Mouse (Mus musculus) myocyte (in vitro differentiated cells): ENCODE measurements at regions not wholly inside any gene's neighbourhood (a gene's known extent, or its start where the extent isn't known, plus 50 kb on each side); places are given as distances from the start of the nearest gene placed in this dataset.

ENCODE experiments used
- H3K27me3 ChIP-seq: one replicate; pipeline ENCODE4 v1.6.1; 2011; ENCODE audit not compliant: control insufficient read depth, insufficient read depth, insufficient read length
- H3K36me3 ChIP-seq: one replicate; pipeline ENCODE4 v1.6.1; 2011; ENCODE audit not compliant: control insufficient read depth, insufficient read depth
- H3K4me2 ChIP-seq: one replicate; pipeline ENCODE4 v1.6.1; 2011; ENCODE audit warnings: low read depth, control low read depth
- H3K4me3 ChIP-seq: one replicate; pipeline ENCODE4 v1.5.1; 2011; ENCODE audit warnings: mild to moderate bottlenecking, control low read depth, moderate library complexity
- H3K79me2 ChIP-seq: one replicate; pipeline ENCODE4 v1.6.1; 2011; ENCODE audit not compliant: control insufficient read depth, insufficient read depth
- H3ac ChIP-seq: one replicate; pipeline ENCODE4 v1.6.1; 2011; ENCODE audit not compliant: control insufficient read depth, insufficient read length
- CEBPB ChIP-seq: IDR thresholded peaks from 2 replicates; pipeline ENCODE4 v1.6.1; 2011; ENCODE audit warnings: mild to moderate bottlenecking, moderate library complexity; ENCODE audit not compliant: poor library complexity, insufficient read depth, severe bottlenecking
- E2F4 ChIP-seq: IDR thresholded peaks from one replicate; pipeline ENCODE4 v1.6.1; 2011; ENCODE audit warnings: mild to moderate bottlenecking, control low read depth, moderate library complexity; ENCODE audit not compliant: insufficient read depth
- MAX ChIP-seq: IDR thresholded peaks from one replicate; pipeline ENCODE4 v1.6.1; 2011; ENCODE audit warnings: low read depth, mild to moderate bottlenecking, control low read depth
- MYOD1 ChIP-seq, 3 experiments: IDR thresholded peaks; one replicate each; pipeline ENCODE4 v1.6.1; 2011; ENCODE audit warnings: control low read depth in 2 of 3, low read depth in 2 of 3, mild to moderate bottlenecking in 2 of 3, moderate library complexity in 1 of 3; ENCODE audit not compliant: insufficient read length in 2 of 3, control insufficient read depth in 1 of 3
- MYOG ChIP-seq, 3 experiments: IDR thresholded peaks; one replicate each; pipeline ENCODE4 v1.6.1; 2011; ENCODE audit warnings: control low read depth in 2 of 3, low read depth in 2 of 3, mild to moderate bottlenecking in 2 of 3; ENCODE audit not compliant: insufficient read length in 2 of 3, control insufficient read depth in 1 of 3, insufficient read depth in 1 of 3
- POLR2A ChIP-seq: IDR thresholded peaks from one replicate; pipeline ENCODE4 v1.6.1; 2011; ENCODE audit warnings: low read depth, mild to moderate bottlenecking, control low read depth, moderate library complexity; ENCODE audit not compliant: insufficient read length
- POLR2AphosphoS2 ChIP-seq: IDR thresholded peaks from one replicate; pipeline ENCODE4 v1.6.1; 2011; ENCODE audit warnings: low read depth, control low read depth; ENCODE audit not compliant: insufficient read length
- REST ChIP-seq: IDR thresholded peaks from one replicate; pipeline ENCODE4 v1.6.1; 2011; ENCODE audit warnings: mild to moderate bottlenecking, control low read depth, moderate library complexity; ENCODE audit not compliant: insufficient read depth, insufficient read length
- SRF ChIP-seq: IDR thresholded peaks from one replicate; pipeline ENCODE4 v1.6.1; 2011; ENCODE audit warnings: low read depth; ENCODE audit not compliant: control insufficient read depth, insufficient read length
- TCF12 ChIP-seq: IDR thresholded peaks from one replicate; pipeline ENCODE4 v1.6.1; 2011; ENCODE audit warnings: mild to moderate bottlenecking, control low read depth; ENCODE audit not compliant: poor library complexity, insufficient read depth, severe bottlenecking
- TCF3 ChIP-seq: IDR thresholded peaks from one replicate; pipeline ENCODE4 v1.6.1; 2011; ENCODE audit warnings: low read depth, control low read depth; ENCODE audit not compliant: insufficient read length
- USF1 ChIP-seq: IDR thresholded peaks from one replicate; pipeline ENCODE4 v1.6.1; 2011; ENCODE audit warnings: low read depth, mild to moderate bottlenecking, control low read depth, moderate library complexity

DNA sequence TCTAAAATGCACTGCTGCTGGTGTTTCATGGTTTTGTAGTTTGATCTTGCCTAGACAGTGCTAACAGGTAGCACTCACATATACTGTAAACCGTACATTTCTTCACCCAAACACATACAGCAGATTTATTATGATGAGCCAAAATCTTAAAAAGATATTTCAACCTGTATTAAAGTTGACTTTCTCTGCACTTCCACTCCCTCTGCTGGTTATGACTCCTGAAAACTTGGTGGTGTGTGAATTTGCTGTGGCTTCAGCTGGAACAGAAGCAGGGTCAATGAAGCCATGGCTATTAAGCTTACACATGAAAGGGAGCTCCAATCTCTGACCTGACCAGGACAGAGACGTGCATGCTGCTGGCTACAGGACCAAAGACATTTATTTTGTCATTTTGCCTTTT lies 202.2 kb upstream of the Gm49339 start:
- TF ChIP-seq SRF (no peak), E2F4 (no peak), MYOD1 (IDR thresholded peaks at IDR 0.05; ENCODE audit: control insufficient read depth in 1 of 3, insufficient read length in 2 of 3, low read depth in 2 of 3) (no peak), MYOG (IDR thresholded peaks at IDR 0.05; ENCODE audit: control insufficient read depth in 1 of 3, insufficient read depth in 1 of 3, insufficient read length in 2 of 3, low read depth in 2 of 3) (no peak), TCF12 (no peak), TCF3 (no peak), MAX (no peak)
- Histone ChIP-seq H3K79me2 (no peaks in the 10 kb centered on the region), H3ac (no peak overlapping the region), H3K4me3 (no peak overlapping the region), H3K27me3 (no peaks in the 10 kb centered on the region), H3K36me3 (no peaks in the 10 kb centered on the region), H3K4me2 (no peak overlapping the region)

DNA sequence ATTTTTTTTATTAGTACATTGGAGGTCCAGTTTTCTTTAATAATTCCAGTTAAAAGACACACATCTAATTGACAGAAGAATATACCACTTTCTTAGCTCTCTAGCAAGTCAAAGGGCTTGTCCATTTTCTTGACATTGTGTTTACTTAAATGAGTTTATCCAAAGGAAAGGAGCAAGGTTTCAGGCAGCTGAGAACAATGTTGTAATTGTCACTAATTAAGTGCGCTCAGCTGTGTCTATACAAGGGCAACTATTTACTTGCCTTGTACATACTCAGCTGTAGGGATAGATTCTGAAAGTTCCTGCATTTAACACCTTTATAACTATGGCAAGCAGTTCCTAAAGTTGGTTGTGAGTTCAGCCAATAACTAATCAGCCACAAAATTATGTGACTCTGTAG lies 198.0 kb upstream of the Gm49339 start:
- H3K4me2 ChIP-seq = no peak overlapping the region
- H3K79me2 ChIP-seq = no peaks in the 10 kb centered on the region
- no peak overlapping the region for H3K4me3 ChIP-seq
- no peaks in the 10 kb centered on the region for H3K27me3 ChIP-seq
- H3K36me3 ChIP-seq = no peaks in the 10 kb centered on the region
- TF ChIP-seq TCF12 (no peak), TCF3 (no peak), CEBPB (no peak)
- H3ac ChIP-seq = no peak overlapping the region

DNA sequence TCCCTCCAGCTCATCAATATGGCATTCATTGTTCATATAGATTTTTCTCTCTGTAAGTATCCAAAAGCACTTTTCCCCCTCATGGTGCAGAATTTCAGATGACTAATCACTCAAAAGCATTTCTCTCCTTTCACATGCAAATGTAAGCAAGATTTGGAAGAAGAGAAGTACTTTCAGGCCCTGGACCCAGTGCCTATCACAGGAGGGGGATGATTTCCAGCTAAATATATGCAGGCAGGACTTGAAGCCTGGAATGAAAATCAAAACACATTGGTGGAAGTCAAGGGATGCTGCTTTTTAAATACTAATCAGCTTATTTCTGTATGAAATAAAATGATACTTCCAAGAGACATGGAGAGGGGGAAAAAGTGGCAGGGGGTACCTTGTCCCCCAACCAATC lies 195.9 kb upstream of the Gm49339 start:
- Histone ChIP-seq H3K79me2 (no peaks in the 10 kb centered on the region), H3K4me2 (no peak overlapping the region), H3K36me3 (no peaks in the 10 kb centered on the region), H3K27me3 (no peaks in the 10 kb centered on the region), H3K4me3 (no peak overlapping the region), H3ac (no peak overlapping the region)
- TF ChIP-seq SRF = no peak
- TF ChIP-seq TCF3 = no peak
- no peak for TF ChIP-seq MAX
- TF ChIP-seq USF1 = no peak
- no peak for TF ChIP-seq POLR2A
- TF ChIP-seq TCF12 = no peak
- no peak for TF ChIP-seq POLR2AphosphoS2
- TF ChIP-seq REST = no peak
- no peak for TF ChIP-seq MYOG (IDR thresholded peaks at IDR 0.05; ENCODE audit: control insufficient read depth in 1 of 3, insufficient read depth in 1 of 3, insufficient read length in 2 of 3, low read depth in 2 of 3)
- no peak for TF ChIP-seq E2F4
- no peak for TF ChIP-seq CEBPB
- TF ChIP-seq MYOD1 (IDR thresholded peaks at IDR 0.05; ENCODE audit: control insufficient read depth in 1 of 3, insufficient read length in 2 of 3, low read depth in 2 of 3) = no peak

DNA sequence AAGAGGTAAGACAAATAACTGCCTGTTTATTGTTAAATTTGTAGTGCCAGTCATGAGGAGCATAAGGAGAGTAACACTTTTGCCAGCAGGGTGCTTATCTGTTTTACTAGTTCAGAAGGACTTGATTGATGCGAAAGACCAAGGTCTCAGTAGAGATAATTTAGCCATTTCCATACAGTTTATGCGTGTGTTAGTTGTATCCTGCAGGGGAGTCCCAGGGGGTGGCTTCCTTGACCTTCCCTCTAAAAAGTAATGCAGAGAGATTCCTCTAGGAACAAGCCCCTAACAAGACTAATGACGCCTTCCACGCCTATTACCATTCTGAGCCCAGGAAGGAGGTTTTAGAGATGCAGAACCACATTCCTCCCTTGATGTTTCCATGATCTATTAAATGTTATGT lies 192.6 kb upstream of the Gm49339 start:
- Histone ChIP-seq H3K4me3 (no peak overlapping the region), H3K79me2 (no peaks in the 10 kb centered on the region), H3K27me3 (no peaks in the 10 kb centered on the region), H3K36me3 (no peaks in the 10 kb centered on the region), H3ac (no peak overlapping the region), H3K4me2 (no peak overlapping the region)
- TF ChIP-seq REST = no peak
- TF ChIP-seq MYOG (IDR thresholded peaks at IDR 0.05; ENCODE audit: control insufficient read depth in 1 of 3, insufficient read depth in 1 of 3, insufficient read length in 2 of 3, low read depth in 2 of 3) = no peak
- TF ChIP-seq SRF = no peak
- no peak for TF ChIP-seq TCF3
- no peak for TF ChIP-seq E2F4
- TF ChIP-seq CEBPB = no peak
- no peak for TF ChIP-seq MYOD1 (IDR thresholded peaks at IDR 0.05; ENCODE audit: control insufficient read depth in 1 of 3, insufficient read length in 2 of 3, low read depth in 2 of 3)
- no peak for TF ChIP-seq MAX
- no peak for TF ChIP-seq POLR2AphosphoS2
- no peak for TF ChIP-seq POLR2A
- TF ChIP-seq USF1 = no peak

DNA sequence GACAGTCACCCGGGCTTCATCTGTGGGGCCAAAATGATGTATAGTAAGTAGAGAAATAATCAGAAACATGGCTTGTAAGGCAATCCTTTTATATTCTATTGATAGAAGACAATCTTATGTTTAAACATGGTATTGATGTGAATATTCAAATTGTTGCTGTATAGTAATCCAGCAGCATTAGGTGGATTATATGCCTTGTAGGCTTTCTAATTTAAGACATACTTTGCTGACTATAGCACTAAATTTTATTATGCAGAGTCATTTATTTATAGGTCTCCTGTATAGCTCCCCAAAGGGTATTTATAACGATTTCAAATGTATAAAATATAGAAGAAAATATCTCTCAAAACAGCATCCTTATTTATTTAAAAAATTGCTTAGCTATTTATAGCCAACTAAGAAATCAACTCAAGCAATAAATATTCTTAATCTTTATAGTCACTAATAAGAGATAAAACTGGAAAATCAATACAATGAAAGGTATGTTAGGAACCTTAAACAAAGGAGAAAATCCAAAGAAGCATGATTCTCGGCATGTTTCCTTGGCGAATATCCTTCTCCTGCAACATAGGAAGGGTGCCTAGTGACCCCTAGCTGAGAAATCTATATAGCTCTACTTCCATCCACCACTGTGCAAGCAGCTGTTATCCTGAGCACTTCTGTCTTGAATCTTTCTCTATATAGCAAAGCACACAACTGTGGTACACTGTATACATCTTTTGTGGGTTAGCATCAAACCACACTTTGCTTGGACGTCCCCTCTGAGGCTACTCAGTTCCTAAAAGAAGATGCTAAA lies 188.8 kb upstream of the Gm49339 start:
- no peak for TF ChIP-seq CEBPB
- H3K4me3 ChIP-seq = no peak overlapping the region
- H3K27me3 ChIP-seq = no peaks in the 10 kb centered on the region
- no peaks in the 10 kb centered on the region for H3K79me2 ChIP-seq
- H3ac ChIP-seq = no peak overlapping the region
- H3K4me2 ChIP-seq = no peak overlapping the region
- H3K36me3 ChIP-seq = no peaks in the 10 kb centered on the region
